Mouse (Mus musculus): ENCODE data around the gene Col5a2. TPM values are rescaled to one million over a fixed set of nuclear protein-coding genes. Genes with fewer than 3 reads are reported as not detected.
"Not testable (repeated sequence)": the region's sequence is repeated elsewhere in the genome, so short reads cannot be mapped to it uniquely, and the experiment has no call there.

Col5a2 gene
- 10 to 100 TPM; 10.3 to 10.7 TPM for total RNA-seq (2021)
- long read RNA-seq, experiment 1, full-length matches to known transcripts: 1 of 5 reads
- long read RNA-seq, experiment 1, partial matches to known transcripts: 4 of 5 reads
- long read RNA-seq, experiment 1, other reads (novel, unspliced or antisense): 0 of 5 reads
- long read RNA-seq, experiment 2, partial matches to known transcripts: 3 of 3 reads
- long read RNA-seq, experiment 2, other reads (novel, unspliced or antisense): 0 of 3 reads

DNA sequence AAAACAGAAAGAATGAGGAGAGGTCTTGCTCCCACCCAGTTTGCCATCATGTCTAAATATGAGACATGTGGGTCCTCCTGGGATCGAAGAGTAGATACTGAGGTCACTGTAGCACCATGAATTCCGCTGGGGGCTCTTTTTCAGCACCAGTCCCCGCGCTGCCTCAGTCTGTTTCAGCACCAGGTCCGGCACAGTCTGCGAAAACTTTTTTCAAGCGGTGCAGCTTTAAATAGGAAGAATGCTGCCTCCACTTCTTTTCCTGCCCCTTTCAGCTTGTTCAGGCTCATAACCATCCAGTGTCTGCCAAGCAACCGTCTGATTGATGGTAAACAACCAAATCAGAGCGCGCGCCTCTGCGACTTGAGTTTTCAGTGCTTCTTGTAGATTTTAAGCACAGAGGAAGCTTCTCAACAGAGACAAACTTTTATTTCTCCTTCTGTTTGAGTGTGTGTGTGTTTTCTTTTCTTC is at the start of gene Col5a2:
Gene Col5a2, minus strand, starts transcription at position 418 of the 468 bp plus-strand sequence.
- DNase-seq: peak; percentile 80 to 85

DNA sequence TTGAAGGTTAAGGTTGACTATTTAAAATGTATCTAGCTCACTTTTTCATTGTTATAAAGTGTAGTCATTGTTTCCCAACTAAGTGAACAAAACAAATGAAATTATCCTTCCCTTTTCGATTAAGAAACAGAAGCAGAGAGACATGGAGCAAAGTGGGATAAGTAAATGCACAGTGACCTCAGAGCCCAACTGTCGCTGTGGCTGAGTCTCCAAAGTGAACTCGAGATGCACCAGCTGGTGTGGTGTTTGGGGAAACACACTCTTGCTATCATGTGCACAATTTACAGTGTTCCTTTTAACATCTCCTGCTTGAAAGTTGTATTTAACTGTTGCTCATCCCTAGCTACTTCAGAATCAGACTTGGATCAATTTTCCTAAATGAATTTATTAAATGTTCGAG is 47.4 kb upstream of the Col5a2 start:
- DNase-seq: no peak

DNA sequence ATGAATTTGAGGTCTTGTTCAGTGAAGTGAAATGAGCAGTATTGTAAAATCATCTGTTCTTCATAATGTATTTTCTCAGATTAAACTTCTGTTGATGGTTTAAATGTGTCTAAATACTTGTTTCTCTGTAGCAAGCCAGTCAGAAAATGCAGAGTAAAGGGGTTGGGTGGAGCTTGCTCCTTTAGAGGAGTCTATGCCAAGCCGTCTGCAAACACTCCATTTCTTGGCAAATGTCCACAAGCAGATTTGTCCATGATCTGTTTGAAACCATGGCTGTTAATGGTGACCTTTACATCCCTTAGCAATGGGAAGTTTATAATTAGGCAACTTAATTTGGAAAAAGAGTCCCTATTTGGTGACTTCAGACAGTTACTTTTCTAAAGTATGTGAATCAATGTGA is 38.8 kb upstream of the Col5a2 start:
- peak; percentile 6 to 35 for DNase-seq

DNA sequence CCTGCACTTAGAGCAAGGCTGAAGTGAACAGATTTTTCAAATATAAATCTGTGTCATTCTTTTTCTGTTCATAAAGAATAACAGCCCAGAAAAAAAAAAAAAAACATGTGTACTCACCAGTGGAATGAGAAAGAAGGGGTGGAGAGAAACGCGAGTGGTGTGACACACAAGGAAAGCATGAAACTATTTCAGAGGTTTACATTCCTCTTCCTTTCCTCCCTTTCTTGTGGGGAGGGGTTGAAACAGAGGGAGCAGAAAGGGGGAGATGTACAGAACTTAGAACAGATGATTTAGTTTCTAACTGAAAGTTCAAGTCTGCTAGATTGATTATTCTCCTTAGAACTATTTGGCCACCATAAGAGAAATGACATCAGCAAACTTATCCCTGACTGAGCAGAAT is 38.1 kb upstream of the Col5a2 start:
- DNase-seq: no peak

DNA sequence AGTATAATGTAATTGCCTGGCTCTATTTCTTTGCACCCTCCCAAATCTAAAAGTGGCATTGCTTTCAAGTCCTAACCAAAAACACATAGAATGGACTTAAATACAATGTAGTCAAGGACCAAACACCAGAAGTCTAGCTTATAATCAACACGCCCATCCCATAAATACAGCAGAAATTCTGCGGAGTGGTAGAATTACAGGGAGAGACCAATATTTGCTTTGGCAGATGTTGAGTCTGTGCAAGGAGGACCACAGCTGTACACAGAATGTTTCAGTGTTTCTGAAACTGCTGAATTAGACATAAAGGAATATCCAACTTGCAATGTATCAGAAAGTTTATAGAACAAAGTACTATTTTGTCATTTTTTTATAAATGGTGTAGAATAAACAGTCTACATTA is 28.4 kb upstream of the Col5a2 start:
- no peak for DNase-seq

DNA sequence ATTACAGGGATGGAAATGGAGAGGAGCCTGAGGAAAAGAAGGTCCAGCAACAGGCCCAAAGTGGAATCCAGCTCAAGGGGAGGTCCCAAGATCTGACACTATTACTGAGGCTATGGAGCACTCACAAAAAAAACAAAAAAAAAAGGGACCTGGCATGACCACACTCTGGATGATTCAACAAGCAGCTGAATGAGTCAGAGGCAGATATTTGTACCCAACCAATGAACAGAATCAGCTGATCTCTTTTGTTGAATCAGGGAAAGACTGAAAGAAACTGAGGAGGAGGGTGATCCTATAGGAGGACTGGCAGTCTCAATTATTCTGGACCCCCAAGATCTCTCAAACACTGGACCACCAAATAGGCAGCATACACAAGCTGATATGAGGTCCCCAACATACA is 24.4 kb upstream of the Col5a2 start:
- not testable (repeated sequence) for DNase-seq

DNA sequence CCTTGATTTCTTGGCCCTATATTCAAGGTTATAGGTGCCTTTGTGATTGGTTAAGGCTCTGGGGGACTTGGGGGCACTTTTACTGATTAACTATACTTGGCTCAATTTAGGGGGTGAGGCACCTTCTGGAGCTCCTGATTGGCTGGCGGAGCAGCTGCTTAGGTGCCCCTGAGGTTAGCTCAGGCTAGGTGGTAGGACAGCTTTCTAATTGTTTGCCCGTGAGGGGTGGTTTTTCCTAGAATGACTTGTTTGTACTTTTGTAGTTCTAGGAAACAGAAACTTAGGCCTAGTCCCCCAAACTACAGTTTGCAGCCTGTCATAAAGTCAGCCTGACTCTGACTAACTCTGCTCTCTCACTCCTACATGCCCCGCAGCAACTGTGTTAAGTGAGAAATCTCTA is 20.5 kb upstream of the Col5a2 start:
- DNase-seq: no peak

DNA sequence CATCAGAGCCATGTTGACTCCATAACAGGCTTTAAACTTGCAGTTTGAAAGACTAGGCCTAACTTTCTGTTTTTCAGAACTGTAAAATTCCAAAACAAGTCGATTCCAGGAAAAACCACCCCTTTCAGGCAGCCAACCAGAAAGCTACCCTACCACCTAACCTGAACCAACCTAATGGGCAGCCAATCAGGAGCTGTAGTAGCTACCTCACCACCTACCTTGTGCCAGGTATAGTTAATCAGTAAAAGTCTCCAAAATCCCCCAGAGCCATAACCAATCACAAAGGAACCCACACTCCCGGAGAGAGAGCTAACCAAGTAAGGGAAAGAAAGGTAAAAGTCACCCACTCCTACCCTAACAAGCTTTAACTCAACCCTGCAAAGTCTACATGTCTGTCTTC is 18.4 kb upstream of the Col5a2 start:
- DNase-seq: no peak

DNA sequence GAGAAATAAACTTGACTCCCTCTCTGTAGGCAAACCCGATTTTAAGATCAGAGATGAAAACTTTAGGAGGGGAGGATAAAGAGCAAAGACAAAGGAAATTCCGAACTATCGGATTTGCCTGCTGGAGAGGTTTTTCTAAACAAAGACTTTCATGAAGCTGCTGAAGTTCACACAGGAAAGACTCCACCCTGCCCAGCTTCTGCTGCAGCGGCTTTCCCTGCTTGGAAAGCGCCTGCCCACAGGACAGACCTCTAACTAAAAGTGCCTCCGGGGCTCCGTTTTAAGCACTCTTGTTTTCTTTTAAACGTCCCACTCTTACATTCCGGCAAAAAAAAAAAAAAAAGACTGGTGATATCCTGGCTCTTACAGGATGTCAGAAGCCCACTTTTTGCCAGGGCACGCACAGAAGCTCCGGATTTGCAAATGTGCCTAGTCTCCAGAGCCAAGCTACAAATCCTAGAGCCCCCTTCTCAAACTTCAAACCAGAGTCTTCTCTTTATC is 791 bp downstream of the Col5a2 start:
- DNase-seq: peak; percentile 39 to 60

DNA sequence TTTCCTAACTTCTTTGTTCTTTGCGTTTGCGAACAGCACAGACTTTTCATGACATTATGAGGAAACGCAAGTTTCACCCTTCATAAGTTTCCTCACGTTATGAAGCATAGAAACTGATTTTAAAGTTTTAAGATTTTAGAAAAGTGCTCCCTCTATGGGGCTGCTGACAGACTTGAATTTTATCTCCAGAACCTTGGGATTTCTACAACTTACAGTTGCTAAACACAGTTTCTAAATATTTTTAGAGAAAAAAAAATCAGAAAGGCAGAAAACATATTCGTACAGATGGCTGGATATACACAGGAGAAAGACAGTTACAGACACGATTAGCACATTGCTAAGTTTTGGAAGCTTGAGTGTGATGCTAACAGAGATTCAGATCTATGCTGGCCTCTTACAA is 1.6 kb downstream of the Col5a2 start:
- DNase-seq: no peak

DNA sequence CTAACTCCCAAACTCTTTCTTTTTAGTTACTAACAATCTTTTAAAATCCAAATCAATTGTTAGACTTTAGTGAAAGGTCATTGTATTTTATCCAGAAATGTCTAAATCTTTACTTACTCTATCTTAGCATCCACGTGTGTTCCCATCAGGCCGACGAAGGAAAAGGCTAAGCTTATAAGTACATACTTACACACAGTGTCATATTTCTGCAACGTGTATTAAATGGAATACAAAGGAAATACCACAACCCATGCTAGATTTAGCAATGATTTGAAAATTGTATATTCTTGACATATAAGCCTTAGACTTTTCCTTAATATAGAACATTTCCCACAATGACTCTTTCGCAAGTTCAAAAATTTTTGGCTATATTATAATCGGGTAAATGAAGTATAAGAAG is 2.6 kb downstream of the Col5a2 start:
- no peak for DNase-seq

DNA sequence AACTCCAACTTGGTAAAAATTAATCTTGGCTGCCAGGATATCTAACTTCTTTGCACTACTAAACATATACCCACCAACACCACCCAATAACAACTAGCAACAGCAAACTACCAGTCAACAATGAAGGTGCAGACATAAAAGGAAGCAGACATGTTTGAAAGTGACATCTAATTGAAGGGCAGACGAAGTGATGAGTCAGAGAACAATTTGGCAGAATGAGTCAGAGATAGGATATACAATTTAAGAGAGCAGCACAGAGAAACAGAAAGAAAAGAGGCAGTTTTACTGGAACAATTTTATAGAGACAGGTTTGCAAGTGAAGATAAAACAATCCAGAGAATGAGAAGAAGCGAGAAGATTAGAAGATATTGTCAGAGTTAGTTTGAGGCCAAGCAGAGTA is 8.1 kb downstream of the Col5a2 start:
- no peak for DNase-seq

DNA sequence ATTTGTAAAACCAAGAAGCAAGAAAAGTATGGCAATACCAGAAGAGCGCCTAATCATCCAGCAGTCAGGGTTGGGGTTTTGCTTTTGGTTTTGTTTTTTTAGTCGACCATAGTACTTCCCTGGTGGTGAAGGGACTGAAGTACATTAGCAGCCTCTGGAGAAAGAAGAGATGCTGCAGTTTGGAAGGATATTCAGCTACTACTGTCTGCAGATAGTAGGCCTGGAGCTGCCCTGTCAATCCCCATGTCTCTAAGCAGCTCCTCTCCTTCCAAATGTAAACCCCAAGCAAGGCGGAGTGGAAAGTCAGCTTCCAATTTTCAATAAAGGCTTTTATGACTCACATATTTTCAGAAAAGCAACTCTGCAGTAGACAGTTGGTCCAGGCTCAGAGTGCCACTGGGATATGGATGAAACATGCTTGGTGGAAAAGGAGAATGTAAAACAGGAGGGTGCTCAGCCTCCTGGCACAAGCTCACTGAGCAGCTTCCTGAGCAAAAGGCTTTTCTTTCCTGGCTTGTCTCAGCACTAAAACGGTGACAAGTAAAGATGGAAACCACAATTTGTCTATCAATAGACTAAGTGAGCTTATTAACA is 10.9 kb downstream of the Col5a2 start:
- DNase-seq: no peak

DNA sequence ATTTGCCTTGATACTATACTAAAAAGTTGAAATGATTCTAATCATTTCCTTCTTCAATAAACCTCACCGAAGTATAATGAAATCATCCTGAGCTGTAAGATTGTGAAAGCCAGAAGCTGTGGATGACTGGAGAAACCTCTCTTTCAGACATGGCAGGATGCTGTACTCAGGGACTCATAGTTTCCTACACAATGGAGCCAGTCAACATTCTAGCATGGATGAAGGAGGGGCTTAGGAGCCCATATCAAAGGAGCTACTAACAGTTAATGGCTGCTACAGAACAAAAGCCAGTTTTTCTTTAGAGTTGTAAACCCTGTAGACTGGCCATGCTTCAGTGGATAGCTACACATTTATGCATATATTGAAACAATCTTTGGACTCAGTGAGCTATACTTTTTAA is 12.6 kb downstream of the Col5a2 start:
- no peak for DNase-seq

DNA sequence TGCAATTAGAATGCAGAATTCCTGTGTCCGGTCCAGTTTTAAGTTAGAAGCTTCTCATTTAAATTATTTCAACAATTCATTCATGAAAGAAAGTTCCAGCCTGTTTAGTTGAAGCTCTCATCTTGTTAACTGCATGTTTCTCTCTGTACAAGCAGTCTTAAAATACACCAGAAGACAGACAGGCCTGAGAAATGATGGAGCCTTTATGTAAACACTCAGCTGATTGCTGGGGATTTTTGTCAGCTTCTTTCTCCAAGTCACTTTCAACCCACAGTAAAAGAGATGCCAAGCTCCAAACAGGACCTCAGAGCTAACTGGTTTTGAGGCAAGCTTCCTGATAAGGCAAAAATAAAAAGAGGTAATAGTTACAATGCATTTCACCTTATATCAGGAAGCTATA is 14.8 kb downstream of the Col5a2 start:
- no peak for DNase-seq

DNA sequence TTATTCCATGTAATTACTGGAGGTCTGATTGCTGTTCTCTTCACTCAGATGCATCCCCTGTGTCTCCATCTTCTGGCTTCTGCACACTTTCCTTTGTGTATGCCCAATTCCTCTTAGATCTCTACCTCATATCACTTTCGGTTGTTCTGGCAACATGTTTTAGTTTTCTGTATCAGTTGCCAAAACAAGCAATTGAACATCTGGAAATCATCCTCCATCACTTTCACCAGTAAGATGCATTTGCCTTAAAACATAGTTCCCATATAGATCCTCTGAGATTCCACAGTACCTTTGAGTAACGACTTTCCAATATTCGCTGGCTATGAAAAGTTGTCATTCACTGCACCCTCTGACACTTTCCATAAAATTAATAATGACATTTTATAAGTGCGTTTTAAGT is 20.1 kb downstream of the Col5a2 start:
- no peak for DNase-seq

DNA sequence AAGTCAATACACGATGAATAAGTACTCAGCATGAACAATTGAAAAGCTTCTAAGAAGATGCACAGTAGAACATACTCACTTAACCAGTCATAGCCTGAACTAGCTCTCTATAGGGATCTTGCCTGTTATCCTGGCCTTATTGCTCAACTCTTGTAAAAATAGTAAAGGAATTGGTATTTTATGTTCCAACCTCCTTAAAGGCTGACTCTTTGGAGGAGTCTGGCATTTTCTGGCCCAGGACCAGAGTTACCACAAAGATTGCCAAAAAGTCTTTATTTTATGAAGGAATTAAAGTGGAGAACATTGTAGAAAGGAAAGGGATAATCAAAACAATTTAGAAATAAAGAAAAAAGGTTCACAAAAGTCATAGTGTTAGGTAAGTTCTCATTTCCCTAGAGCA is 21.2 kb downstream of the Col5a2 start:
- DNase-seq: no peak

DNA sequence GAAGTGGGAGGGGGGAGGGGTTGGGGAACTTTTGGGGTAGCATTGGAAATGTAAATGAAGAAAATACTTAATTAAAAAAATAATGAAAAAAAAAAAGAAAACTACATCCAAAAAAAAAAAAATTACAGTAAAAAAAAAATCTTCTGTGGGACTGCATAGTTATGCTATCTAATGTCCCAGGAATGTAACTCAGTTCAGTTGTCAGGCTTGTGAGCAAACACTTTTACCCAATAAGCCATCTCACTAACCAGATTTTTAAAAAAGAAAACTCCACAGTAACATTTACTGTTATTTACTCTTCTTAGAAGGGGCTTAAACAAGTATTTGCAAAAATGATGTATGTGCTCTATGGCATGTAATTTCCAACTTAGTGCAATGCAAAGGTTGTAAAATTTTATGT is 24.0 kb downstream of the Col5a2 start:
- DNase-seq: no peak

DNA sequence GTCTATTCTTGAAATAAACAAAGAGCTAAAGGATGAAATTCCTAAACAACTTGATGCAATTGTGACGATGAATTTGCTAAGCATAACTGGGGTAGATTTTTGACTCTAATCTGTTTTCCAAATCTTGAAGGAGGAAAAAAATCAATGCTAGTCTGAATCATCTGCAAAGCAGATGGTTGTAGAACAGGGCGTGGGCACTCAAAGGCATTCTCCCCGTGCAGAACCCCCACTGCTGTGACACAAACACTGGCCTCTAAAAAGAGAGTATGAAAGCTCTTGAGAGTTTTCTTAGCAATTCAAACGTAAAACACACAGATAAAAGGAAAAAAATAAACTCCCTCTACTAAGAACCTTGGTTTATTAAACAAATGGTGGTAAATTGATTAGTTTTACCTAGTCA is 30.3 kb downstream of the Col5a2 start:
- no peak for DNase-seq

DNA sequence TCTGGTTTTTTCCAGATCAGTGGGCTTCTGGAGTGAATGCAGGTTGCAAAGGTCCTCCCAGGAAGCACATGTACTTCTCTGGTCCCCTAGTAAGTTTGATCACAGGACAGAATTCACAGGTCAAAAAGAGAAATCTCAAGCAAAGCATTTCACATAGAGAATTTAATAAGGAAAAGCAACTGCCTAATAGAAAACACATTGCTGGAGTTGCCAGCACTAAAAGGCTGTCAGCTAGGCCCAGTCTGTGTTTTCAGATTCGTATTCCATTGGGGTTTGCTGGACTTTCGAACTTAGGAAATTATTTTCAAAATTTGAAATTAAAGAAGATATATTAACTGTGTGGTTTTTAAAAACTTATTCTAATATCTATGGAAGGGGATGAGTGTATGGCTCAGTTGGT is 42.3 kb downstream of the Col5a2 start:
- DNase-seq: no peak

DNA sequence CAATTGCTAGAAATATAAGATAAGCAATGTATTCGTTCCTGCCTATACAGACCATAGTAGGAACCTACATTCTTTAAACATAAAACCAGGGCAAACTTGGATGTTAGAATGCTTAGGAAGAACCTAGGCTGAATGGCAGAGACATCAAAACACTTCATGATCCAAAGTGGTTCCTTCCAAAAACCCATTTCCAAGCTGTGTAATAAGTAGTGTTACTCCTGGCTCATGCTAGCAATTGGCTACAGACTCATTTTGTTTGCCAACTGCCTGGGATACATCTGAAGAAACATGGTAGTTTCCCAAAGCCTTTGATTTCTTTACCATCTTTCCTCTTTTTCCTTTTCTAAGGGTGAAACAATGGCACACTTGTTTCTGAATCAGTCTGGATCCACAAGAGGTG is 47.3 kb downstream of the Col5a2 start:
- peak; percentile 9 to 14 for DNase-seq

DNA sequence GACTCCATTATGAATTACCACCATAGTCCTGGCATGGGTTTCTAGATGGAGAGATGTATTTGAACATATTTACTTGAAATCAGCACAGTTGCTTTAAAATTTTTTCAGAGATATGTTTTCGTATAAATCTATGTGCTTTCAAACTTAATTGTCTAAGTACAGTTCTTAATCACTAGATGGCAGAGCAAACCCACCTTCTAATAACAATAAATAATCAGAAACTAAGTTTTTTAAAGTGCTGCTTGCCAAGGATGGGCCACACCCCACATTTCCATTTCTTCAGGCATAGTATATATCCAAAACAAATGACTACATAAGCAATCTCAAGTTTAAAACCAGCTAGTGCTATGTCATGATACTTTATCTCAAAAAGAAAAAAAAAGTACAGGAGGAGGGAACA is 54.2 kb downstream of the Col5a2 start:
- no peak for DNase-seq

DNA sequence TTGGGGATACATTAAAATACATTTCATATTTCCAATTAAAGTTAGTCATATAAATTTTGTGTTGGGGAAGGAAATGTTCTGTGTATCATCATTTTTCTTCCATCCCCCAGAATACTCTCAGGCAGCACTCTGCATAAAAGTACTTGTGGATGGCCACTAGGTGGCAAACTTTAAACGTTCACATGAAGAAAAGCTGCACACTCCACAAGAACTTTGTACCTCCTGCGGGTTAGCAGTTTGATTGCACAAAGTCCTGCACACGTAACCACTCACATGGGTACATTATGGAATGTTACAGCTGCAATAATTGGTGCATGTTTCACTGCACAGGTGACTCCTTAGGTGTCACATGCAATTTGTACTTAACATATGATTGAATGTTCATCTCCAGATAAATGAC is 71.2 kb downstream of the Col5a2 start:
- DNase-seq: peak; percentile 47 to 61

DNA sequence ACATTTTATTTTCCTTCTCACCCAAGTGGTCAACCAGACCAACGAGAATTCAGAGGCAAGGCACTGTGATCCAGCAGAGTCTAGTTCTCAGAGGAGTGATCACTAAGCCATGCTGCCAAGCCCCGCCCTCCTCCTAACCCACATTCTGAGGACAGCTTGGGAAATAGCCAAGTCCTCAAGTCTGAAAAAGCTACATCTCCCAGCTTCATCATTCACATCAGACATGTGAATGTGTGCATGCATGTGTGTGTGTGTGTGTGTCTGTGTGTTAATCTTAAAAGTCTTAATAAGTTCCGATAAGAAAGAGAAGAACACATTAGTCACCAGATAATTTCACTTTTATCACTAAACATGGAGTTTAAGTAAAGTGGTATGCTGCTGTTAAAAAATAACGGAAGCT is 72.6 kb downstream of the Col5a2 start:
- peak; percentile 77 to 80 for DNase-seq

Measured in heart, adult 18-20 months (tissue).